Mouse (Mus musculus) bone marrow macrophage, adult 2 months (primary cell): ENCODE results near the gene Oprl1. TPM values are rescaled to one million over a fixed set of nuclear protein-coding genes. Genes with fewer than 3 reads are reported as not detected.

ENCODE experiments used
- H3K27ac ChIP-seq: 2 replicates; pipeline ENCODE4 v1.5.1; 2012; ENCODE audit warnings: low read depth, low read length; ENCODE audit not compliant: insufficient read depth
- H3K4me1 ChIP-seq: 2 replicates; pipeline ENCODE4 v1.6.1; 2012; ENCODE audit warnings: low read length; ENCODE audit not compliant: control insufficient read depth, insufficient read depth
- H3K4me3 ChIP-seq: 2 replicates; pipeline ENCODE4 v1.5.1; 2012; ENCODE audit warnings: mild to moderate bottlenecking, low read length, moderate library complexity; ENCODE audit not compliant: insufficient read depth
- CTCF ChIP-seq: IDR thresholded peaks from 2 replicates; pipeline ENCODE4 v1.5.1; 2012; ENCODE audit warnings: low read depth, mild to moderate bottlenecking, low read length, moderate library complexity
- POLR2A ChIP-seq: IDR thresholded peaks from 2 replicates; pipeline ENCODE4 v1.6.1; 2012; ENCODE audit warnings: mild to moderate bottlenecking, low read depth, low read length, borderline replicate concordance
- polyA plus RNA-seq: library from polyadenylated mRNA; stranded (reverse); fragments of >200 nt; gene quantifications from 2 replicates; pipeline ENCODE4 v1.2.4, GENCODE M21; 2012; ENCODE audit not compliant: missing spikeins, insufficient read depth, insufficient read length

Oprl1 gene
- polyA plus RNA-seq, 1 experiment, result not detected

- no peaks in the 10 kb centered on the region for H3K4me1 ChIP-seq
- H3K4me3 ChIP-seq, result no peak overlapping the region
- no peak for TF ChIP-seq CTCF
- TF ChIP-seq POLR2A, result no peak
- H3K27ac ChIP-seq, result no peak overlapping the region
These were observed 566 bp downstream of the Oprl1 start for GRCm38 (mm10) chr2:181715382-181715781.

DNA sequence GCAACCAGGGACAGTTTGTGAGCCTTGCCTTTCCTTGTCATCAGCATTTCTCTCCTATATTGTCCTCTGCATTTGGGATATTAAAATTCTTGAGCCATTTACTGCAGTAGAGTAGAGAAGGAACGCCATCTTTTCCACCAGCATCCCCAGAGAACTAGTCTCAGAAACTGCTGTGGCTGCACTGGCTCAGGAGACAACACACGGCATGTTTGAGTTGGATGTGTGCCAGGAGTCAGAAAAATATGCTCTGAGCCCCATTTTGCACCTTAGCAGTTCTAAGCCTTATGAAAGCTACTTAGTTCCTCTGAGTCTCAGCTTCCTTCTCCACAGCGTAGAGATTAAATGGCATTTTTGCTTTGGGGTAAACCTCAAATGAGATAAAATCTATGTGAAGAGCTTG, 2.2 kb downstream of the Oprl1 start:
- Histone ChIP-seq H3K4me1 (no peaks in the 10 kb centered on the region), H3K4me3 (no peak overlapping the region), H3K27ac (no peak overlapping the region)
- TF ChIP-seq POLR2A, result no peak
- no peak for TF ChIP-seq CTCF

GRCm38 (mm10) chr2:181720061-181720460, 5.2 kb downstream of the Oprl1 start:
- TF ChIP-seq POLR2A, result no peak
- TF ChIP-seq CTCF, result no peak
- no peak overlapping the region for H3K27ac ChIP-seq

DNA sequence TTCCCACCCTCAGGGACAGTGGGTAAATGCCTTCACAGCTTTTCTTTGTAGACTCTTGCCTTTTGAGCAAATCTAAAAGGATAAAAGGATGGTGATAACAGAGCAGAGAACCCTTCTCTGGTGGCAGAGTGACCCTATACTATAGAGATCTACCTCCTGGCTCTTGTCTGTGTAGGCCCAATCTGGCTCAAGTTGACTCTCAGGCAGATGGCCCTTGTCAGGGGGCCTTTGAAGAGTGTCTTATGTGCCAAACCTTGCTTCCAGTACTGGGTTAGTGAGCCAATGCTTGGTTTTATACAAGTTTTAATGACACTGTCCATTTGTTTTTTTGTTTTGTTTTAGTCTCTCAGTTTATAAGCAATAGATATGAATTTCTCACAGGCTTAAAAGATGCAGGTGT, 6.4 kb downstream of the Oprl1 start:
- Histone ChIP-seq H3K4me1 (no peaks in the 10 kb centered on the region), H3K4me3 (no peak overlapping the region), H3K27ac (no peak overlapping the region)
- no peak for TF ChIP-seq POLR2A
- TF ChIP-seq CTCF, result no peak

More at GRCm38 (mm10) chr2:181720061-181720460, 5.2 kb downstream of the Oprl1 start:
- no peak overlapping the region for H3K4me3 ChIP-seq
- no peaks in the 10 kb centered on the region for H3K4me1 ChIP-seq

DNA sequence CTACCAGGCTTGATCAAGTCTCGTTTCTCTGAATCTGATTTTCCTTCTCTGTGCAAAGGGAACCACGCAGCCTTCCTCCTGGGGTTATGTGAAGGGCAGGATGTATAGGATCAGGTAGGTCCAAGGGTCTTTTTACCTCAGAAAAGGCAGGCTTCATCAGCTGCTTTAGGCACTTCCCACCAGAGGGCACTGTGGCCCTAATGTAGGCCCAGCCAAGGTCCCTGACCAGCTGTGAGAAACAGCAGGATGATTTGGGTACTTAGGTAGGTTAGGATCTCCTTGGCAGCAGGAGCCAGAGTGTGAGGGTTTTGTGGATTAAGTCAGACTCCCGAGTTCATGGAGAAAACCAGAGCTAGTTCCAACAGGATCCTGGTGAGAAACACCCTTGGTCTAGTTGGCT, 7.4 kb downstream of the Oprl1 start:
- peak; percentile 41; the same call in 1 of the 2 replicates for TF ChIP-seq CTCF
- no peak for TF ChIP-seq POLR2A
- Histone ChIP-seq H3K4me1 (no peaks in the 10 kb centered on the region), H3K4me3 (no peak overlapping the region), H3K27ac (no peak overlapping the region)

GRCm38 (mm10) chr2:181727659-181728262, 12.9 kb downstream of the Oprl1 start:
- Histone ChIP-seq H3K4me3 (no peak overlapping the region), H3K4me1 (no peaks in the 10 kb centered on the region), H3K27ac (no peak overlapping the region)
- no peak for TF ChIP-seq POLR2A
- TF ChIP-seq CTCF, result no peak

- Histone ChIP-seq H3K27ac (no peak overlapping the region), H3K4me1 (no peaks in the 10 kb centered on the region), H3K4me3 (no peak overlapping the region)
- no peak for TF ChIP-seq POLR2A
- TF ChIP-seq CTCF, result no peak
These were observed 15.2 kb downstream of the Oprl1 start for GRCm38 (mm10) chr2:181730051-181730450.

DNA sequence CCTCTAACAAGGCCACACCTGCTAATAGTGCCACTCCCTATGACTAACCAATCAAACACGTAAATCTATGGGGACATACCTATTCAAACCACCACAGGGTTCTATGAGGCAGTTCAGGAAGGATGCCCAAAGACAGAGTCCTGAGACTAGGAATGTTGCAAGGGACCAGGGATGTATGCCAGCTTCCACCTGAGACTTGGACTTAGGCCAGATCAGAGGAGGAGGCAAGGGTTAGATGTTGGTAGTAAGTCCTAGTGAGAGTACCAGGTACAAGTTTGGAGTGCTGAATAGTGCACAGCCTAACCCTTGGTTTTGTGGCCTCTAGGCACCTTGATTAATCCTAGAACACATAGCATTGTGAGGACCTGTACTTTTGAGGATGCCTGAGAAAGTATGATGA, 37.8 kb downstream of the Oprl1 start:
- H3K4me1 ChIP-seq, result no peaks in the 10 kb centered on the region
- H3K4me3 ChIP-seq, result no peak overlapping the region
- no peak overlapping the region for H3K27ac ChIP-seq
- TF ChIP-seq POLR2A (no peak), CTCF (no peak)

- no peak overlapping the region for H3K27ac ChIP-seq
- no peaks in the 10 kb centered on the region for H3K4me1 ChIP-seq
- no peak overlapping the region for H3K4me3 ChIP-seq
- TF ChIP-seq CTCF (no peak), POLR2A (no peak)
These were observed 43.4 kb downstream of the Oprl1 start for GRCm38 (mm10) chr2:181758147-181758725.

GRCm38 (mm10) chr2:181759041-181759440, 44.2 kb downstream of the Oprl1 start:
- Histone ChIP-seq H3K27ac (no peak overlapping the region), H3K4me1 (no peaks in the 10 kb centered on the region), H3K4me3 (no peak overlapping the region)
- no peak for TF ChIP-seq CTCF
- no peak for TF ChIP-seq POLR2A
